Mouse (Mus musculus): ENCODE data around the gene Eif4g1.

GRCm38 (mm10) chr16:20702522-20702893, 34.4 kb downstream of the Eif4g1 start:
- TF ChIP-seq CTCF (IDR thresholded peaks at IDR 0.05) (peak; percentile 85), EP300 (IDR thresholded peaks at IDR 0.05) (no peak)

All from lung, postnatal 0 days (tissue).